ENCODE assay signal across 17 mouse cellular contexts in genomic region chr11:107005538-107005937, GRCm38 (mm10). TPM values are rescaled to one million over a fixed set of nuclear protein-coding genes. Genes with fewer than 3 reads are reported as not detected.
A peak's percentile ranks its signal among the peaks of the same experiment; 100 is the strongest.
DNase-seq lines count a peak whose midpoint lies in the region; ATAC-seq lines count a peak whose summit lies in the region.
"Had no signal": no experiment of that assay in that cellular context is flagged by ENCODE, and none has a peak within 500 bp of the region (broad histone marks: within the 10 kb centered on the region; RNA-seq: fewer than 3 reads in every experiment).

No protein-coding gene starts in this region.

- peak; percentile 40 for DNase-seq in embryonic facial prominence, embryonic 14.5 days (ENCODE audit: low spot score)
- DNase-seq in embryonic facial prominence, embryonic 10.5 days (ENCODE audit: low spot score) = no peak
- DNase-seq in kidney, postnatal 10 days = peak; percentile 50
- no peak for DNase-seq in kidney, adult 8-10 months
- DNase-seq in 3T3-L1 (ENCODE audit: low read depth, low spot score) (peak; percentile 94), NIH3T3 (ENCODE audit: low read depth) (peak; percentile 89)
- no peak for DNase-seq in urinary bladder, postnatal 14 days (ENCODE audit: low spot score)
- DNase-seq: cerebellum, postnatal 36 days; gastrocnemius, postnatal 36 days; kidney, adult 9 months; layer of hippocampus, adult 9-11 months; thymus, adult 18-20 months had no signal

- H3K4me2 ChIP-seq in embryonic facial prominence, embryonic 14.5 days (ENCODE audit: low read depth, low read length) = no peak overlapping the region
- H3K4me2 ChIP-seq: embryonic facial prominence, embryonic 12.5 days; hindbrain, embryonic 14.5 days; lung, embryonic 15.5 days had no signal

- H3K4me3 ChIP-seq in embryonic facial prominence, embryonic 14.5 days (ENCODE audit: low read depth, low read length) = no peak overlapping the region
- no peak overlapping the region for H3K4me3 ChIP-seq in embryonic facial prominence, embryonic 10.5 days
- H3K4me3 ChIP-seq: embryonic facial prominence, embryonic 12.5 days; lung, embryonic 15.5 days; megakaryocyte, embryonic 14.5 days had no signal

- no peaks in the 10 kb centered on the region for H3K36me3 ChIP-seq in embryonic facial prominence, embryonic 14.5 days (ENCODE audit: control insufficient read depth, insufficient read depth, low read length)
- no peaks in the 10 kb centered on the region for H3K36me3 ChIP-seq in embryonic facial prominence, embryonic 10.5 days (replicated peaks)
- H3K36me3 ChIP-seq: embryonic facial prominence, embryonic 12.5 days; lung, embryonic 15.5 days had no signal

- no peaks in the 10 kb centered on the region for H3K4me1 ChIP-seq in embryonic facial prominence, embryonic 14.5 days (ENCODE audit: control insufficient read depth, insufficient read depth, low read length)
- peaks cover 15% of the 10 kb centered on the region for H3K4me1 ChIP-seq in embryonic facial prominence, embryonic 10.5 days
- H3K4me1 ChIP-seq: embryonic facial prominence, embryonic 12.5 days had no signal

- H3K27ac ChIP-seq in embryonic facial prominence, embryonic 14.5 days (replicated peaks; ENCODE audit: low read depth, low read length) = no peak overlapping the region
- no peak overlapping the region for H3K27ac ChIP-seq in embryonic facial prominence, embryonic 10.5 days (replicated peaks)
- H3K27ac ChIP-seq: embryonic facial prominence, embryonic 12.5 days; hindbrain, embryonic 14.5 days; lung, embryonic 15.5 days had no signal

- H3K9ac ChIP-seq in embryonic facial prominence, embryonic 14.5 days (ENCODE audit: low read depth, low read length) = no peak overlapping the region
- H3K9ac ChIP-seq: embryonic facial prominence, embryonic 12.5 days; hindbrain, embryonic 14.5 days; lung, embryonic 15.5 days had no signal

- no peaks in the 10 kb centered on the region for H3K9me3 ChIP-seq in embryonic facial prominence, embryonic 14.5 days (ENCODE audit: control insufficient read depth, low read length)
- H3K9me3 ChIP-seq in embryonic facial prominence, embryonic 10.5 days = no peaks in the 10 kb centered on the region
- H3K9me3 ChIP-seq: embryonic facial prominence, embryonic 12.5 days; lung, embryonic 15.5 days; megakaryocyte, embryonic 14.5 days had no signal

- ATAC-seq in embryonic facial prominence, embryonic 14.5 days (ENCODE audit: low read depth) = no peak
- ATAC-seq: midbrain, embryonic 16.5 days had no signal

- 74% methylated on average over 1 of the region's 1 CpGs for WGBS in embryonic facial prominence, embryonic 14.5 days
- 89% methylated on average over 1 of the region's 1 CpGs for WGBS in embryonic facial prominence, embryonic 10.5 days

- no peaks in the 10 kb centered on the region for H3K27me3 ChIP-seq in embryonic facial prominence, embryonic 14.5 days (replicated peaks; ENCODE audit: control insufficient read depth, insufficient read depth, low read length)
- no peaks in the 10 kb centered on the region for H3K27me3 ChIP-seq in embryonic facial prominence, embryonic 10.5 days (replicated peaks; ENCODE audit: low read depth, poor library complexity, severe bottlenecking)
- H3K27me3 ChIP-seq: embryonic facial prominence, embryonic 12.5 days; lung, embryonic 15.5 days had no signal

RNA-seq across cellular contexts. Expression of gene Kpna2, which starts 6.2 kb away (rescaled TPM):
- 294 and 347 TPM in 2 replicates for polyA plus RNA-seq in embryonic facial prominence, embryonic 14.5 days (2014; fragmentation: Nextera tagmentation; extraction: Ambion mirVana)
- 631 and 685 TPM in 2 replicates for polyA plus RNA-seq in embryonic facial prominence, embryonic 10.5 days (2016; fragmentation: Nextera tagmentation; extraction: Ambion mirVana)

RNA-seq across cellular contexts. Expression of gene 1810010H24Rik, which starts 19.9 kb away (rescaled TPM):
- polyA plus RNA-seq in embryonic facial prominence, embryonic 14.5 days (2014; fragmentation: Nextera tagmentation; extraction: Ambion mirVana) = 4.1 and 4.3 TPM in 2 replicates
- polyA plus RNA-seq in embryonic facial prominence, embryonic 10.5 days (2016; fragmentation: Nextera tagmentation; extraction: Ambion mirVana) = 0.98 and 2.1 TPM in 2 replicates

Comparison
In these comparisons a context has a peak if more than half of its experiments do, and no peak if none do; other contexts are left out.
1. DNase-seq: peak in embryonic facial prominence, embryonic 14.5 days (single experiment), kidney, postnatal 10 days (single experiment), 3T3-L1 (single experiment) and NIH3T3 (single experiment); none in embryonic facial prominence, embryonic 10.5 days (single experiment), kidney, adult 8-10 months (0 of 2) and urinary bladder, postnatal 14 days (single experiment).